Mouse (Mus musculus) testis, adult 2 months (tissue): ENCODE results near the gene Atp9a. TPM values are rescaled to one million over a fixed set of nuclear protein-coding genes. Genes with fewer than 3 reads are reported as not detected.

Source experiments
- H3K27ac ChIP-seq: fragments of 200-500 bp; 2 replicates; pipeline ENCODE4 v1.5.1; 2012; ENCODE audit warnings: low read depth, low read length; ENCODE audit not compliant: control insufficient read depth, insufficient read depth
- H3K27me3 ChIP-seq: fragments of 200-500 bp; 2 replicates; pipeline ENCODE4 v1.6.1; 2012; ENCODE audit warnings: mild to moderate bottlenecking, low read length, moderate library complexity; ENCODE audit not compliant: control insufficient read depth, insufficient read depth
- H3K36me3 ChIP-seq: fragments of 200-500 bp; 2 replicates; pipeline ENCODE4 v1.6.1; 2012; ENCODE audit warnings: mild to moderate bottlenecking, low read length; ENCODE audit not compliant: control insufficient read depth, insufficient read depth
- H3K4me1 ChIP-seq: fragments of 200-500 bp; 2 replicates; pipeline ENCODE4 v1.6.1; 2012; ENCODE audit warnings: low read length; ENCODE audit not compliant: control insufficient read depth, insufficient read depth
- H3K4me3 ChIP-seq: fragments of 200-500 bp; 2 replicates; pipeline ENCODE4 v1.5.1; 2012; ENCODE audit warnings: low read depth, mild to moderate bottlenecking, low read length, moderate library complexity, mixed read lengths; ENCODE audit not compliant: control insufficient read depth
- CTCF ChIP-seq: fragments of 200-500 bp; IDR thresholded peaks from 2 replicates; pipeline ENCODE4 v1.5.1; 2012; ENCODE audit warnings: low read depth, mild to moderate bottlenecking, inconsistent platforms, low read length, moderate library complexity; ENCODE audit not compliant: control insufficient read depth, insufficient read depth, insufficient replicate concordance
- POLR2A ChIP-seq: fragments of 200-500 bp; IDR thresholded peaks from 2 replicates; pipeline ENCODE4 v1.6.1; 2012; ENCODE audit warnings: low read depth, mild to moderate bottlenecking, inconsistent platforms, low read length, moderate library complexity; ENCODE audit not compliant: control insufficient read depth
- polyA plus RNA-seq: library from polyadenylated mRNA; depleted of rRNA; stranded (reverse); fragments of >200 nt; gene quantifications from 2 replicates; pipeline ENCODE4 v1.2.3, GENCODE M21; 2012

Gene Atp9a
- polyA plus RNA-seq, 1 experiment: 63.7 TPM

- H3K36me3 ChIP-seq: no peaks in the 10 kb centered on the region
- no peak overlapping the region for H3K27ac ChIP-seq
- H3K27me3 ChIP-seq: no peaks in the 10 kb centered on the region
- no peak for TF ChIP-seq CTCF
- TF ChIP-seq POLR2A: no peak
- H3K4me1 ChIP-seq: peaks cover 9% of the 10 kb centered on the region
- no peak overlapping the region for H3K4me3 ChIP-seq
These were observed 107.3 kb downstream of the Atp9a start for GRCm38 (mm10) chr2:168634881-168635280.

GRCm38 (mm10) chr2:168633301-168633816 lies 108.8 kb downstream of the Atp9a start:
- Histone ChIP-seq H3K36me3 (no peaks in the 10 kb centered on the region), H3K4me1 (peaks cover 9% of the 10 kb centered on the region), H3K27ac (no peak overlapping the region), H3K27me3 (no peaks in the 10 kb centered on the region), H3K4me3 (no peak overlapping the region)
- no peak for TF ChIP-seq CTCF
- no peak for TF ChIP-seq POLR2A

- H3K4me3 ChIP-seq: no peak overlapping the region
- peaks cover 9% of the 10 kb centered on the region for H3K4me1 ChIP-seq
- H3K36me3 ChIP-seq: no peaks in the 10 kb centered on the region
- H3K27me3 ChIP-seq: no peaks in the 10 kb centered on the region
- TF ChIP-seq POLR2A (no peak), CTCF (no peak)
- no peak overlapping the region for H3K27ac ChIP-seq
These were observed 109.7 kb downstream of the Atp9a start for GRCm38 (mm10) chr2:168632543-168632942.

- H3K27me3 ChIP-seq: no peaks in the 10 kb centered on the region
- H3K4me3 ChIP-seq: no peak overlapping the region
- no peak overlapping the region for H3K27ac ChIP-seq
- no peaks in the 10 kb centered on the region for H3K36me3 ChIP-seq
- TF ChIP-seq CTCF: peak; percentile 81
- TF ChIP-seq POLR2A: no peak
- no peaks in the 10 kb centered on the region for H3K4me1 ChIP-seq
These were observed 113.4 kb downstream of the Atp9a start for GRCm38 (mm10) chr2:168628787-168629186.

- TF ChIP-seq POLR2A (no peak), CTCF (no peak)
- Histone ChIP-seq H3K4me3 (no peak overlapping the region), H3K27me3 (no peaks in the 10 kb centered on the region), H3K36me3 (no peaks in the 10 kb centered on the region), H3K4me1 (no peaks in the 10 kb centered on the region), H3K27ac (no peak overlapping the region)
These were observed 114.1 kb downstream of the Atp9a start for GRCm38 (mm10) chr2:168627829-168628770.

GRCm38 (mm10) chr2:168626385-168626784 lies 115.8 kb downstream of the Atp9a start:
- TF ChIP-seq POLR2A (no peak), CTCF (no peak)
- no peak overlapping the region for H3K27ac ChIP-seq

GRCm38 (mm10) chr2:168625091-168625490 lies 117.1 kb downstream of the Atp9a start:
- Histone ChIP-seq H3K27ac (no peak overlapping the region), H3K27me3 (no peaks in the 10 kb centered on the region), H3K4me1 (peaks cover 2% of the 10 kb centered on the region), H3K4me3 (no peak overlapping the region), H3K36me3 (no peaks in the 10 kb centered on the region)
- TF ChIP-seq CTCF (no peak), POLR2A (no peak)

More at GRCm38 (mm10) chr2:168626385-168626784, 115.8 kb downstream of the Atp9a start:
- Histone ChIP-seq H3K4me1 (peaks cover 2% of the 10 kb centered on the region), H3K27me3 (no peaks in the 10 kb centered on the region), H3K36me3 (no peaks in the 10 kb centered on the region), H3K4me3 (no peak overlapping the region)
